Mouse (Mus musculus): Measurements from ENCODE around the gene Pomgnt2.

DNA sequence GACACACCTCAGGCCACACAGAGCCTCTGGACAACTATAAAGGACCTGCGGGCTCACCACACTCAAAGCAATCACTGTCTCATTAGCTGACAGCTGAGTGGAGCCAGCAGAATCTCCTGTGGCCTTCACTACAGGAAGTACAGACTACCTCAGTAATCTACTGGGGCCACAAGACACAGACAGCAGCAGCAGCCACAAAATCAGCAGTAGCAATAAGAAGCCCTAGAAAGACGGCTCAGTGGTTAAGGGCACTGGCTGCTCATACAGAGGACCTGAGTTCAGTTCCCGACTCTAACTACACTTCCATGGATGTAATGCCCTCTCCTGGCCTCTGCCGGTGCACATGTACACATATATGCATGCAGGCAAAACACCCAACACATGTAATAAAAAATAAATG lies 23.4 kb upstream of the Pomgnt2 start:
- TF ChIP-seq CTCF (conservative IDR thresholded peaks at IDR 0.05 in 1 of 2, IDR thresholded peaks at IDR 0.05 in 1 of 2; ENCODE audit: low read depth in 2 of 2, low read length in 2 of 2) = no peak
- no peak for TF ChIP-seq IRF4 (IDR thresholded peaks at IDR 0.05; ENCODE audit: low read depth, low read length)
- no peak for TF ChIP-seq KAT2A (IDR thresholded peaks at IDR 0.05; ENCODE audit: insufficient replicate concordance, low read length)
- TF ChIP-seq TBP (conservative IDR thresholded peaks at IDR 0.05; ENCODE audit: low read depth, low read length) = no peak
- no peak for TF ChIP-seq NRF1 (IDR thresholded peaks at IDR 0.05; ENCODE audit: low read depth, low read length)
- TF ChIP-seq ZNF384 (IDR thresholded peaks at IDR 0.05; ENCODE audit: low read depth, low read length) = no peak
- TF ChIP-seq POLR2A (IDR thresholded peaks at IDR 0.05; ENCODE audit: low read depth, low read length) = no peak

Measured in CH12.LX (cell line).